In the genomic region with DNA sequence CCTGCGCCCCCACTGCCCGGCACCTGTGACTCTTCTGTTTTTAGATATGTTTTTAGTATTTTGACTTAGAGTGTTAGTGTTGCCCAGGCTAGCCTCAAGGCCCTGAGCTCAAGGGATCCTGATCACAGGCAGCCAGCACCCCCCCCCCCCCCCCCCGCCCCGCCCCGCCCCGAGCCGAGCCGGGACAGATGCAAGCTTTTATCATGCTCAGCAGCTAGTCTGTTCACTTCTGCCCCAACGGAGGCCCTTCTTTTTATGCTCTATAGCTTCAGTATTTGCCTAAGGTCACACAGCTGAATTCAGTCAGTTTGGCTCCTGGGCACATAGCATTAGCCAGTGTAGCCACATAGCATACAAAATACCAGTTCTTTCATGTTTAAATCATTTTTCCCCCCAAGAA, we compare ENCODE assay signal across 1 mouse cellular context.
TF ChIP-seq lines count a peak whose summit lies in the region.

No protein-coding gene starts in this region.

TF ChIP-seq in ES-E14, 5 proteins besides CTCF, POLR2A, EP300 and RAD21:
- no peak for TF ChIP-seq ZC3H11A (IDR thresholded peaks at IDR 0.05; ENCODE audit: borderline replicate concordance, low read depth, low read length)
- peak; percentile 14; the same call in 1 of the 2 replicates for TF ChIP-seq ZNF384 (IDR thresholded peaks at IDR 0.05; ENCODE audit: low read depth, low read length)
